19 mouse cellular contexts compared by ENCODE assay signal in the genomic region with DNA sequence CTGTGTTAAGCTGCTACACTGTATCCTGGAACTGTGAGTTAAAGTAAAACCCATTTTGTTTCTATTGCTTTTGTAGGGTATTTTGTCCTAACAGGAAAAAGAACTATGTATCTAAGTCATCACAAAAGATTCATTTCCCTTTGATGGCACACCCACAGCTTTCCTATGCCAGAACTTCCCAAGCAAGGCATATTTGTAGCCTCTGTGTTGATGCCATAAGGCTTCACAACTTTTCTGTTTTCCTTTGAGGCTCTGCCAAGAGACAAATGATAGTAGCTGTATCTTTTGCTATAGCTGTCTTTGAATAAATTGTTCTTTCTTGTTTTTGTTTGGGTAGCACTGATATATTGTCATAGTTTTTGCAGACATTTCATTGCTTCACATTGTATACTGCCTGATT.
A peak's percentile ranks its signal among the peaks of the same experiment; 100 is the strongest.
DNase-seq lines count a peak whose midpoint lies in the region; ATAC-seq lines count a peak whose summit lies in the region.
"Had no signal": no experiment of that assay in that cellular context is flagged by ENCODE, and none has a peak within 500 bp of the region (broad histone marks: within the 10 kb centered on the region; RNA-seq: fewer than 3 reads in every experiment).

No protein-coding gene starts in this region.

- no peak overlapping the region for H3K27ac ChIP-seq in midbrain, embryonic 16.5 days (ENCODE audit: low read length)
- H3K27ac ChIP-seq: heart, embryonic 10.5 days; limb, embryonic 12.5 days; liver, embryonic 13.5 days; neural tube, embryonic 12.5 days; stomach, embryonic 15.5 days had no signal

- no peak overlapping the region for H3K9ac ChIP-seq in midbrain, embryonic 16.5 days (ENCODE audit: low read depth, low read length)
- H3K9ac ChIP-seq: limb, embryonic 12.5 days; liver, embryonic 13.5 days; neural tube, embryonic 12.5 days; stomach, embryonic 15.5 days had no signal

- no peaks in the 10 kb centered on the region for H3K27me3 ChIP-seq in midbrain, embryonic 16.5 days (ENCODE audit: control insufficient read depth, insufficient read depth, low read depth, low read length)
- H3K27me3 ChIP-seq: CH12.LX; limb, embryonic 12.5 days; liver, embryonic 13.5 days; neural tube, embryonic 12.5 days; stomach, embryonic 15.5 days had no signal

- intact Hi-C loops in gastrocnemius, postnatal 36 days (cut with DNase I), result no loop called here

- no peak for DNase-seq in frontal cortex, postnatal 14 days (ENCODE audit: low spot score in 2 of 2)
- peak; percentile 31 to 34 for DNase-seq in right cerebral cortex, adult 2 months (ENCODE audit: low spot score in 2 of 2)
- DNase-seq in right cerebral cortex, postnatal 4 days, result no peak
- peak; percentile 26 for DNase-seq in layer of hippocampus, adult 9-11 months
- peak; percentile 72 for DNase-seq in telencephalon, adult 2 months (ENCODE audit: low read depth, low spot score)
- no peak for DNase-seq in gastrocnemius, postnatal 36 days
- DNase-seq: adrenal gland, postnatal 36 days; cerebellum, adult 9-10 months; kidney, adult 18-20 months; kidney, postnatal 14 days; liver, embryonic 13.5 days had no signal

- no peak overlapping the region for H3K4me3 ChIP-seq in midbrain, embryonic 16.5 days (ENCODE audit: low read depth, low read length)
- H3K4me3 ChIP-seq: heart, embryonic 10.5 days; limb, embryonic 12.5 days; liver, embryonic 13.5 days; neural tube, embryonic 12.5 days; stomach, embryonic 15.5 days had no signal

- H3K4me2 ChIP-seq in midbrain, embryonic 16.5 days (ENCODE audit: low read length), result no peak overlapping the region
- H3K4me2 ChIP-seq: limb, embryonic 12.5 days; liver, embryonic 13.5 days; midbrain, embryonic 11.5 days; neural tube, embryonic 12.5 days; stomach, embryonic 15.5 days had no signal

- no peaks in the 10 kb centered on the region for H3K4me1 ChIP-seq in midbrain, embryonic 16.5 days (ENCODE audit: control insufficient read depth, insufficient read depth, low read length)
- H3K4me1 ChIP-seq: heart, embryonic 10.5 days; limb, embryonic 12.5 days; liver, embryonic 13.5 days; neural tube, embryonic 12.5 days; stomach, embryonic 15.5 days had no signal

- H3K36me3 ChIP-seq in midbrain, embryonic 16.5 days (ENCODE audit: control insufficient read depth, insufficient read depth, low read length), result no peaks in the 10 kb centered on the region
- H3K36me3 ChIP-seq: heart, embryonic 10.5 days; limb, embryonic 12.5 days; liver, embryonic 13.5 days; neural tube, embryonic 12.5 days; stomach, embryonic 15.5 days had no signal

- ATAC-seq in frontal cortex, adult (ENCODE audit: low TSS enrichment), result peak; percentile 96
- no peak for ATAC-seq in midbrain, embryonic 16.5 days

- H3K9me3 ChIP-seq in midbrain, embryonic 16.5 days (replicated peaks; ENCODE audit: control insufficient read depth, low read length, poor library complexity, severe bottlenecking), result no peaks in the 10 kb centered on the region
- H3K9me3 ChIP-seq: heart, embryonic 10.5 days; limb, embryonic 12.5 days; liver, embryonic 13.5 days; neural tube, embryonic 12.5 days; stomach, embryonic 15.5 days had no signal

Comparison
In these comparisons a context has a peak if more than half of its experiments do, and no peak if none do; other contexts are left out.
1. DNase-seq: peak in right cerebral cortex, adult 2 months (2 of 2), layer of hippocampus, adult 9-11 months (single experiment) and telencephalon, adult 2 months (single experiment); none in frontal cortex, postnatal 14 days (0 of 2), right cerebral cortex, postnatal 4 days (single experiment) and gastrocnemius, postnatal 36 days (0 of 2).